Mouse (Mus musculus) lung, adult 2 months (tissue): ENCODE measurements around the gene Cldn19.

Experiments
- CTCF ChIP-seq: fragments of 200-500 bp; IDR thresholded peaks from 2 replicates; pipeline ENCODE4 v1.5.1; 2011; ENCODE audit warnings: mild to moderate bottlenecking, low read length, control low read depth; ENCODE audit not compliant: insufficient read depth
- POLR2A ChIP-seq: fragments of 200-500 bp; IDR thresholded peaks from 2 replicates; pipeline ENCODE4 v1.6.1; 2011; ENCODE audit warnings: low read depth, mild to moderate bottlenecking, control low read depth, low read length, borderline replicate concordance; ENCODE audit errors: extremely low read depth

- TF ChIP-seq POLR2A, result no peak
- no peak for TF ChIP-seq CTCF
These were observed 30.1 kb downstream of the Cldn19 start for GRCm38 (mm10) chr4:119285336-119285735.
